Mouse (Mus musculus) spleen, adult 2 months (tissue): ENCODE results near the gene Rmnd5b.

Experiments
- CTCF ChIP-seq: fragments of 200-500 bp; IDR thresholded peaks from 2 replicates; pipeline ENCODE4 v1.5.1; 2011; ENCODE audit warnings: mild to moderate bottlenecking, inconsistent platforms; ENCODE audit not compliant: insufficient read depth, insufficient read length, insufficient replicate concordance; ENCODE audit errors: extremely low read depth
- POLR2A ChIP-seq: fragments of 200-500 bp; IDR thresholded peaks from 2 replicates; pipeline ENCODE4 v1.6.1; 2011; ENCODE audit warnings: low read depth, low read length, inconsistent platforms

- TF ChIP-seq CTCF (no peak), POLR2A (no peak)
These were observed 41.8 kb downstream of the Rmnd5b start for GRCm38 (mm10) chr11:51593849-51594248.
